Mouse (Mus musculus) limb, embryonic 11.5 days (tissue): ENCODE results near the gene Acsl1. TPM values are rescaled to one million over a fixed set of nuclear protein-coding genes. Genes with fewer than 3 reads are reported as not detected.

ENCODE experiments used
- ATAC-seq: fragments of 200-750 bp; cut with Nextera tagmentation; 2 replicates; pipeline ENCODE4 v1.8.0; 2017; ENCODE audit warnings: low read depth; ENCODE audit not compliant: insufficient number of reproducible peaks, low FRiP score, low TSS enrichment
- DNase-seq: peaks from one replicate; pipeline ENCODE4 v3.0.0-alpha.2; 2015; ENCODE audit warnings: low spot score
- H3K27ac ChIP-seq: fragments of 300-500 bp; sonication (generic); replicated peaks from 2 replicates; pipeline ENCODE4 v1.5.1; 2014; ENCODE audit warnings: low read depth, mild to moderate bottlenecking, low read length
- H3K27me3 ChIP-seq: fragments of 300-500 bp; sonication (generic); 2 replicates; pipeline ENCODE4 v1.6.1; 2014; ENCODE audit warnings: mild to moderate bottlenecking, low read length, mixed read lengths; ENCODE audit not compliant: control insufficient read depth, insufficient read depth
- H3K36me3 ChIP-seq: fragments of 300-500 bp; sonication (generic); 2 replicates; pipeline ENCODE4 v1.6.1; 2014; ENCODE audit warnings: mild to moderate bottlenecking, low read length, moderate library complexity, mixed read lengths; ENCODE audit not compliant: control insufficient read depth, insufficient read depth
- H3K4me1 ChIP-seq: fragments of 300-500 bp; sonication (generic); 2 replicates; pipeline ENCODE4 v1.6.1; 2014; ENCODE audit warnings: low read length, mixed read lengths; ENCODE audit not compliant: control insufficient read depth, insufficient read depth
- H3K4me2 ChIP-seq: fragments of 300-500 bp; sonication (generic); 2 replicates; pipeline ENCODE4 v1.6.1; 2014; ENCODE audit warnings: low read depth, mild to moderate bottlenecking, moderate library complexity; ENCODE audit not compliant: severe bottlenecking
- H3K4me3 ChIP-seq: fragments of 300-500 bp; sonication (generic); 2 replicates; pipeline ENCODE4 v1.5.1; 2014; ENCODE audit warnings: low read depth, low read length
- H3K9ac ChIP-seq: fragments of 300-500 bp; sonication (generic); 2 replicates; pipeline ENCODE4 v1.6.1; 2014; ENCODE audit warnings: mild to moderate bottlenecking, low read length
- H3K9me3 ChIP-seq: fragments of 300-500 bp; sonication (generic); 2 replicates; pipeline ENCODE4 v1.6.1; 2016; ENCODE audit warnings: low read length; ENCODE audit not compliant: control insufficient read depth
- WGBS: fragments of 180-500 bp; shearing (Covaris S2); extraction: QIAGEN DNeasy Blood & Tissue Kit; methylation state at CpG from one replicate; pipeline ENCODE4 v1.1.7; 2014; 5-methylcytosine and 5-hydroxymethylcytosine counted together
- polyA plus RNA-seq: library from polyadenylated mRNA; unstranded; fragments of >200 nt; fragmentation: Nextera tagmentation; extraction: Ambion mirVana; gene quantifications from 2 replicates; pipeline ENCODE4 v1.2.1, GENCODE M21; 2014

Gene Acsl1
- polyA plus RNA-seq, 1 experiment from 2014 or later: 6.9 TPM

GRCm38 (mm10) chr8:46445964-46446915, 24.6 kb upstream of the Acsl1 start:
- Histone ChIP-seq H3K4me3 (no peak overlapping the region), H3K36me3 (no peaks in the 10 kb centered on the region), H3K9ac (no peak overlapping the region), H3K9me3 (no peaks in the 10 kb centered on the region), H3K27ac (no peak overlapping the region), H3K27me3 (no peaks in the 10 kb centered on the region), H3K4me1 (no peaks in the 10 kb centered on the region), H3K4me2 (no peak overlapping the region)
- no peak for ATAC-seq
- DNase-seq: no peak
- WGBS: 27% methylated on average over 12 of the region's 12 CpGs

DNA sequence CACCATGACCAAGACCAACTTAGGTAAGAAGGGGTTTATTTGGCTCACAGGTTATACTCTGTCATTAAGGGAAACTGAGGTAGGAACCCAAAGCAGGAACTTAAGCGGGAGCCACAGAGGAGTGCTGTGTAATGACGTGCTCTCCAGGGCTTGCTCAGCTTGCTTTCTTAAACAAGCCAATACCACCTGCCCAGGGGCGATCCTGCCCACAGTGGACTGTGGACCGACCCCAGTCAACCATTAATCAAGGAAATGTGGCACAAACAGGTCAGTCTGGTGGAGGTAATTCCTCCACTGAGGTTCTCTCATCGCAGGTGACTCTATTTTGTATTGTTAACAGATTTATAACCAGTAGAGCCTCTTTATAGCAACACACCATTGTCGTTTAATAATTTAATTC, 23.5 kb upstream of the Acsl1 start:
- no peak for ATAC-seq
- Histone ChIP-seq H3K9ac (no peak overlapping the region), H3K27me3 (no peaks in the 10 kb centered on the region), H3K4me1 (no peaks in the 10 kb centered on the region), H3K36me3 (no peaks in the 10 kb centered on the region), H3K27ac (no peak overlapping the region), H3K4me3 (no peak overlapping the region), H3K9me3 (no peaks in the 10 kb centered on the region), H3K4me2 (no peak overlapping the region)
- DNase-seq: no peak
- WGBS: 82% methylated on average over 6 of the region's 6 CpGs

DNA sequence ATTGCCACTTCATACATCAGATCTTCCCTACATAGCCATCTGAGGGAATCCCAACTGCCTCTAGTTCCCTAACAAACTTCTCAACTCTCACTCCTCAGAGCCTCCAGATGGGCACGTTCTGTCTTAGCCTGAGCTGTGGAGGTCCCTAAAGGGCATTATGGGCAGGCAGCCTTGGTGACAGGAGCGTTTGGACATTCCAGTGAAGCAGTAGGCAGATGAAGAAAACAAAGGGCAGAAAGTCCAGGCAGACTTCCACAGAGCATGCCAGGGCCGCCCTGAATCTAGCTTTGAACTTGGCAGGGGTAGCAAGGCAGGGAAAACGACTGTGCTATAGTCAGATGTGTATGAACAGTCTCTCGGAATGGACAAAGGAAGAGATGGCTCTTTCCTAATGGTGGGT, 22.2 kb upstream of the Acsl1 start:
- no peak overlapping the region for H3K27ac ChIP-seq
- DNase-seq (no peak), ATAC-seq (no peak)
- H3K4me1 ChIP-seq: no peaks in the 10 kb centered on the region
- no peaks in the 10 kb centered on the region for H3K9me3 ChIP-seq
- no peak overlapping the region for H3K9ac ChIP-seq
- H3K27me3 ChIP-seq: no peaks in the 10 kb centered on the region
- H3K36me3 ChIP-seq: no peaks in the 10 kb centered on the region
- WGBS: 81% methylated on average over 5 of the region's 5 CpGs
- no peak overlapping the region for H3K4me2 ChIP-seq
- no peak overlapping the region for H3K4me3 ChIP-seq

DNA sequence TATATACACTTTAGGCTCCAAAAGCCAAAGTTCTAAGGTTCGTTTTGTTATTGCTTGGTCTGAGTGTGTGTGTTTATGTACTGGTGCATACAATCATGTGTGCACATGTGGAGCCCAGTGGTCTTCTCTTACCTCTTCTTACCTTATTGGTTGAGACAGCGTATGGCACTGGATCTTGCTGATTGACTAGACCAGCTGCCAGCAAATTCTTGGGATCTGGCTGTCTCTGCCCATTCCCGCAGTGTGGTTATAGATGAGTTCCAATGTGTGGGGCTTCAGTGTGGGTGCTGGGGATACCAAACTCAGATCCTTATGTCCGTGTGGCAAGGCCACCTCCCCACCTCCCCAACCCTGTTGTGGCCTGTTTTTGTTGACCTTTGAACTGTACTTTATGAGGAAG, 21.8 kb upstream of the Acsl1 start:
- no peaks in the 10 kb centered on the region for H3K36me3 ChIP-seq
- no peak overlapping the region for H3K9ac ChIP-seq
- DNase-seq (no peak), ATAC-seq (no peak)
- H3K9me3 ChIP-seq: no peaks in the 10 kb centered on the region
- no peak overlapping the region for H3K27ac ChIP-seq
- WGBS: 84% methylated on average over 4 of the region's 4 CpGs
- H3K4me3 ChIP-seq: no peak overlapping the region
- no peaks in the 10 kb centered on the region for H3K4me1 ChIP-seq
- no peaks in the 10 kb centered on the region for H3K27me3 ChIP-seq
- no peak overlapping the region for H3K4me2 ChIP-seq

GRCm38 (mm10) chr8:46449723-46450251, 21.1 kb upstream of the Acsl1 start:
- DNase-seq (no peak), ATAC-seq (no peak)
- H3K9ac ChIP-seq: no peak overlapping the region
- WGBS: 61% methylated on average over 8 of the region's 8 CpGs
- no peak overlapping the region for H3K4me2 ChIP-seq
- H3K27me3 ChIP-seq: no peaks in the 10 kb centered on the region
- no peaks in the 10 kb centered on the region for H3K36me3 ChIP-seq
- H3K4me1 ChIP-seq: no peaks in the 10 kb centered on the region
- H3K4me3 ChIP-seq: no peak overlapping the region
- H3K9me3 ChIP-seq: no peaks in the 10 kb centered on the region
- no peak overlapping the region for H3K27ac ChIP-seq

DNA sequence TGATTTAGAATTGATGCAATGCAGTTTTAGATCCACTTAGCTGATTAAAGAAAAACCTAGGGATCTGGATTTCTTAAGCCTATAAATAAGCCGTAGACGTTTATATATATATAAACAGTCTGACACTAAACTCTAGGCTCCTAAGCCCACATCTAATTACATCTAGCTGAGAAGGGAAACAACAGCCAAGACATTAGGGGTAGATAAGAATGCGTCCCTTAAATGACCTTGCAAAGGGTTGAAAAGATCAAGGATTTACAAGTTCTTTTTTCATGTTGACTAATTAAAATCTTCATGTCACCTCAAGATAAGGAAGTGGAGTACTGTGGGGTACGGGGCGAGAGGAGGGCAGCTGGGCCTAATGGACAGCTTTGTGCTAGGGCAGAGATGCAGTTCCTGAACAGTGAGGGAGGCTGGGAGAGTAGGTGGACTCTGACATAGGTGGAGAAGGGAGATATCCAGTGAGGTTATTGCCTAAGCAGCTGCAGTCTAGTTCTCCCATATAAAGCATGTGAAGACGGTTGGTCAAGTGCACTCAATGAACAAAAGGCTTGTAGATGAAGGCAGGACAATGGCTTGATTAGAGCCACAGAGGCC, 12.5 kb upstream of the Acsl1 start:
- no peak for DNase-seq
- H3K27ac ChIP-seq: no peak overlapping the region
- 51% methylated on average over 6 of the region's 6 CpGs for WGBS

DNA sequence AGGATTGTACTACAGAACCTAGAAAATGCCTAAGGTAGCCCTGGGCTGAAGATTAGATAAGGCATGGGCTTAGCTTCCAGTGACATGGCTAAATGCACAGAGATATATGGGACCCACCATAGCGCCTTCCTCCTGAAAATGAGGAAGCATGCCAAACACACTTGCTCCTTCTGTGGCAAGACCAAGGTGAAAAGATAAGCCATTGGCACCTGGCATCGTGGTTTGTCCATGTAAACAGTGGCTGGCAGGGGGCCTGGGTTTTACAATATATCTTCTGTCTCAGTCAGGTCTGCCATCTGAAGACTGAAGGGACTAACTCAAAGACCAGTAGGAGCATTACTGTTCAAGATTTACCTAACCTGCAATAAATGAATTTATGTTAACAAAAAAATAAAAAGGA, 2.4 kb upstream of the Acsl1 start:
- H3K9me3 ChIP-seq: no peaks in the 10 kb centered on the region
- no peak overlapping the region for H3K4me3 ChIP-seq
- H3K4me1 ChIP-seq: no peaks in the 10 kb centered on the region
- 78% methylated on average over 2 of the region's 2 CpGs for WGBS
- H3K4me2 ChIP-seq: no peak overlapping the region
- H3K9ac ChIP-seq: no peak overlapping the region
- ATAC-seq (no peak), DNase-seq (no peak)
- no peak overlapping the region for H3K27ac ChIP-seq
- H3K36me3 ChIP-seq: no peaks in the 10 kb centered on the region
- H3K27me3 ChIP-seq: no peaks in the 10 kb centered on the region

More for the DNA sequence above, 12.5 kb upstream of the Acsl1 start:
- Histone ChIP-seq H3K4me3 (no peak overlapping the region), H3K4me1 (no peaks in the 10 kb centered on the region), H3K9ac (no peak overlapping the region), H3K27me3 (no peaks in the 10 kb centered on the region), H3K36me3 (no peaks in the 10 kb centered on the region), H3K4me2 (no peak overlapping the region), H3K9me3 (no peaks in the 10 kb centered on the region)
- ATAC-seq: no peak

- H3K36me3 ChIP-seq: no peaks in the 10 kb centered on the region
- H3K4me3 ChIP-seq: no peak overlapping the region
- ATAC-seq (no peak), DNase-seq (no peak)
- H3K9me3 ChIP-seq: no peaks in the 10 kb centered on the region
- H3K4me2 ChIP-seq: no peak overlapping the region
- no peak overlapping the region for H3K9ac ChIP-seq
- no peak overlapping the region for H3K27ac ChIP-seq
- no peaks in the 10 kb centered on the region for H3K27me3 ChIP-seq
- 92% methylated on average over 8 of the region's 8 CpGs for WGBS
- H3K4me1 ChIP-seq: no peaks in the 10 kb centered on the region
Observed at GRCm38 (mm10) chr8:46469071-46469769, 1.6 kb upstream of the Acsl1 start.
